Mouse (Mus musculus) left cerebral cortex, postnatal 14 days (tissue): ENCODE data around the gene Alg9. TPM values are rescaled to one million over a fixed set of nuclear protein-coding genes. Genes with fewer than 3 reads are reported as not detected.

Experiments used
- total RNA-seq, 2 experiments: library from RNA; stranded (reverse); gene quantifications; 2 replicates each; pipeline ENCODE4 v1.2.3; 2021

The Alg9 gene
- total RNA-seq, 2 experiments from 2014 or later, result 28.8 to 29.9 TPM

Other genes starting within 250 kb of the Alg9 start
- gene Pts, start 246.3 kb upstream of the Alg9 start, total RNA-seq, result 10 to 100 TPM; 35.6 to 41.3 TPM
- 10 to 100 TPM; 24.1 to 24.4 TPM for gene Il18, start 220.2 kb upstream of the Alg9 start, total RNA-seq
- gene Bco2, start 219.8 kb upstream of the Alg9 start, total RNA-seq, result 1 to 10 TPM; 2.7 to 2.8 TPM
- not detected for gene Tex12, start 213.7 kb upstream of the Alg9 start, total RNA-seq
- 100 to 1,000 TPM; 124 to 129 TPM for gene Sdhd, start 171.2 kb upstream of the Alg9 start, total RNA-seq
- 100 to 1,000 TPM; 230 to 244 TPM for gene Timm8b, start 171.1 kb upstream of the Alg9 start, total RNA-seq
- 1 to 10 TPM; 2.1 to 3.2 TPM for gene Pih1d2, start 157.7 kb upstream of the Alg9 start, total RNA-seq
- 10 to 100 TPM; 29.2 to 30.0 TPM for gene Nkapd1, start 157.6 kb upstream of the Alg9 start, total RNA-seq
- 100 to 1,000 TPM; 128 to 134 TPM for gene Dlat, start 115.2 kb upstream of the Alg9 start, total RNA-seq
- gene Dixdc1, start 35.5 kb upstream of the Alg9 start, total RNA-seq, result 10 to 100 TPM; 72.5 to 79.2 TPM
- 1 to 10 TPM; 2.0 to 3.1 TPM for gene 2310030G06Rik, start 28.5 kb upstream of the Alg9 start, total RNA-seq
- 100 to 1,000 TPM in 1 of 2 experiments, 10 to 100 TPM in 1; 90.2 to 105 TPM for gene Cryab, start 23.7 kb upstream of the Alg9 start, total RNA-seq
- 1 to 10 TPM; 2.3 to 2.7 TPM for gene Hspb2, start 22.7 kb upstream of the Alg9 start, total RNA-seq
- gene Fdxacb1, start 6.8 kb upstream of the Alg9 start, total RNA-seq, result 1 to 10 TPM; 5.3 to 5.6 TPM
- gene 1110032A03Rik, start 501 bp downstream of the Alg9 start, total RNA-seq, result 10 to 100 TPM; 29.2 to 30.4 TPM
- gene Ppp2r1b, start 70.3 kb downstream of the Alg9 start, total RNA-seq, result 10 to 100 TPM; 19.7 to 21.6 TPM
- gene Sik2, start 234.1 kb downstream of the Alg9 start, total RNA-seq, result 10 to 100 TPM; 49.0 to 54.6 TPM